Mouse (Mus musculus): ENCODE results near the gene Ceacam10.
"Not testable (repeated sequence)": the region's sequence is repeated elsewhere in the genome, so short reads cannot be mapped to it uniquely, and the experiment has no call there.

The Ceacam10 gene

GRCm38 (mm10) chr7:24776918-24777317, at the start of gene Ceacam10:
Gene Ceacam10, plus strand, starts transcription at chr7:24777206.
- not testable (repeated sequence) for DNase-seq (ENCODE audit: low spot score in 2 of 2)

- DNase-seq (ENCODE audit: low spot score in 2 of 2), result no peak
These were observed 40.9 kb upstream of the Ceacam10 start for GRCm38 (mm10) chr7:24735970-24736670.

DNA sequence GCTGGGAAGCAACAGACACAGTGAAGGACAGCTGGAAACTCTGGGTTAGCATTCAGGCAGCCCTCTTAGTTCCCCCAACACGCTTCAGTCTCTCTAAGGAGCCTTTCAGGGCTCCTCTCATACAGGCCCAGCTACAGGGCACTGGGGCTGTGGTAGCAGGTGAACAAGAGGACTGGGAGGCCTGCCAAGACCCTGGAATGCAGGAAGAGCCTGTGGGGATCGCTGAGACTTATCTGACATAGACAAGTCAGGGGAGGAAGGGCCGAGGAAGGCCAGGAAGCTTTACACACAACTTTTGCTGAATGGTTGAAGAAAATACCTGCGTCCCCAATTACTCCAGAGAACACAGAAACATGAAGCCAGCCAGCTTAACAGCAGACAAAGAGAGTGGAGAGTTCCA, 26.3 kb upstream of the Ceacam10 start:
- no peak for DNase-seq (ENCODE audit: low spot score in 2 of 2)

GRCm38 (mm10) chr7:24751610-24752009, 25.4 kb upstream of the Ceacam10 start:
- DNase-seq (ENCODE audit: low spot score in 2 of 2), result no peak

GRCm38 (mm10) chr7:24753476-24753875, 23.5 kb upstream of the Ceacam10 start:
- no peak for DNase-seq (ENCODE audit: low spot score in 2 of 2)

GRCm38 (mm10) chr7:24758520-24758919, 18.5 kb upstream of the Ceacam10 start:
- no peak for DNase-seq (ENCODE audit: low spot score in 2 of 2)

DNA sequence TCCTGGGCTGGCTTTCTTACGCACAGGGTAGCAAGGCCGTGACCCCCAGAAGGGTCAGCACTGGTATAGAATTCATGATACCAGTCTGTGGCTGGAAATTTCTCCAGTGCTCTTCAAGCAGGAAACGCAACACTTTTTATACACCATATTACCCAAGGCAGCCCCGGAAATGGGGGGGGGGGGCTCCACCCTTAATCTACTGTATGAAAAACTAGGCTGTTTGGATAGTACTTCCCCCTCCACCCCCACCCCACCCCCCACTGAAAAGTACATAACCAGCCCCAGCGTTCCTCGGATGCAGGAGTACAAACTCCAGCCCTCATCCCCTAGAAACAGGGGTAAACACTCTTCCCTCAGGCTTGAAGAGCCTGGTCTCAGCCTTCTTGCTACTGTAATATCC, 16.8 kb upstream of the Ceacam10 start, which contains the start of gene Cd177:
TSS of gene Cd177 (minus strand) at position 101 of the 400 bp plus-strand sequence.
- DNase-seq (ENCODE audit: low spot score in 2 of 2), result no peak

DNA sequence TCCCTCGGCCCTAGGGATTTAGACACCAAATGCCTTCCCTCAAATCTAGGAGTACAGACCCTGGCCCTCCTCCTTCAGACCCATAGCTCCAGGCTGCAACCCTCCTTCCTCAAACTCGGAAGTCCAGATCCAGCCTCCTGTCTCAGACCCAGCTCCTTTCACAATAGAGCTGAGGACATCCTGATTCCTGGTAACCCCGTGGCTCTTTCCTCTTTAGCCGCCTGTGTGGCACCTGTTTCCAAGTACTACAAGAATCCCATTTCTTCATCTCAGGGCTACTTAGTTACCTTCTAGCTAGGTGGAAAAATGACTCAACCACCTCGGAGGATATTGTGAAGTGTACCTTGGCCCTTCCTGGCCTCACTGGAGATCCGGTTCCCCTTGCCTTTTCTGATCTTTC, 15.8 kb upstream of the Ceacam10 start:
- DNase-seq (ENCODE audit: low spot score in 2 of 2), result no peak

GRCm38 (mm10) chr7:24762574-24762973, 14.4 kb upstream of the Ceacam10 start:
- DNase-seq (ENCODE audit: low spot score in 2 of 2), result no peak

- DNase-seq (ENCODE audit: low spot score in 2 of 2), result no peak
These were observed 5.6 kb upstream of the Ceacam10 start for GRCm38 (mm10) chr7:24771361-24771760.

DNA sequence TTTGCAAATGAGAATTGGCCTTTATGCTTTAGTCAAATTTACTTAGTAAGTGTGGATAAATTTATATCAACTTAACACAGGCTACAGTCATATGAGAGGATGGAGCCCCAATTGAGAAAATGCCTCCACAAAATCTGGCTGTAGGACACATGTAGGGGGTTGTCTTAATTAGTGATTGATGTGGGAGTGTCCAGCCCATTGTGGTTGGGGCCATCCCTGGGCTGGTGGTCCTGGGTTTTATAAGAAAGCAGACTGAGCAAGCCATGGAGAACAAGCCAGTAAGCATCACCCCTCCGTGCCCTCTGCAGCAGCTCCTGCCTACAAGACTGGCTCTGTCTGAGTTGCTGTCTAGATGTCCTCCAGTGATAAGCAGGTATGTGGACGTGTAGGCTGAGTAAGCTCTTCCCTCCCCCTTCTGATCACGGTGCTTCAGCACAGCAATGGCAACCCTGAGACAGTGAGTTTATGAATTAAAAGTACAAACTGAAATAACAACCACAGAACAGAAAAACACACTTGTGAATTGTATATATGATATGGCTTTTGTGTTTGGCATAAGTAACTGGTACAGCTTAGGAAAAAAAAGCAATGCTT, 3.0 kb upstream of the Ceacam10 start:
- DNase-seq (ENCODE audit: low spot score in 2 of 2), result no peak

GRCm38 (mm10) chr7:24776145-24776544, 861 bp upstream of the Ceacam10 start:
- DNase-seq (ENCODE audit: low spot score in 2 of 2), result no peak

DNA sequence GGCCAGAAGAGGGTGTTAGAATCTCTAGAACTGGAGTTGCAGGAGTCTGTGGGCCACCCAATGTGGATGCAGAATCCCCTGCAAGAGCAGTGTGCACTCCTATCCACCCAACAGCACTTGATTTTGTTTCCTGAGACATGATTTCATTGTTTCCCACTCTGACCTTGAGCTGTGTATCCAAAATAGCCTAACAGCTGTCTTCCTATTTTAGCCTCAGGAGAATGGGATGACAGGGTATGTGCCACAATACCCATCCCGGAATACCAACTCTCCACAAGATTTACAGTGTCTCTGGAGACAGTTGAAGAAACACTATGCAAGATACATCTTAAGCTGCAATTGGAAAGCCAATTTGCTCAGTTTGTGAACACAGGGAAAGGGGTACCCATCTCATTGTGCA, 20.9 kb downstream of the Ceacam10 start:
- no peak for DNase-seq (ENCODE audit: low spot score in 2 of 2)

DNA sequence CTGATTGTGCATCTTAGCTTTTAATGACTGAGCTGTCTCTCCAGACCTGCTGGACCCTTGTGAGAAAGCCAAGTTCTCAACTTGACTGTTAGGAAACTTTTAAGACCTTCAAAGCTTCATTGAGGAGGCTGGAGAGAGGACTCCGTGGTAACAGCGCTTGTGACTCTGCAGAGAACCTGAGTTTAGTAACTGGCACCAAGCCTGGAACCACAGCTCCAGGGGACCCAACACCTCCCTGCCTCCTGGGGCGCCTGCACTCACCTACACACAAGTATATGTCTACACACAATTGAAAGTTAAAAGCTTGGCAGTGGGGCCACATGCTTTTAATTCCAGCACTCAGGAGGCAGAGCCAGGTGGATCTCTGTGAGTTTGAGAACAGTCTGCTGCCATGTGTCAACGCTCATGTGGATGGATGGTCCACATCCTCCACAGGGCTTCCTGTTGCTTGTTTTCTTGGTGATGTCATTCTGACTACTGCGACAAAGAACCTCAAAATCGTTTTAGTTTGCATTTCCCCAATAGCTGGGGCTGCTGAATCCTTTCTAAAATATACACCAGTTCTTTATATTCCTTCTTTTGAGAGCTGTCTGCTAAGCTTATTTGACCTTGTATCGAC, 25.3 kb downstream of the Ceacam10 start:
- DNase-seq (ENCODE audit: low spot score in 2 of 2), result no peak

GRCm38 (mm10) chr7:24804826-24805225, 27.8 kb downstream of the Ceacam10 start:
- DNase-seq (ENCODE audit: low spot score in 2 of 2), result no peak

DNA sequence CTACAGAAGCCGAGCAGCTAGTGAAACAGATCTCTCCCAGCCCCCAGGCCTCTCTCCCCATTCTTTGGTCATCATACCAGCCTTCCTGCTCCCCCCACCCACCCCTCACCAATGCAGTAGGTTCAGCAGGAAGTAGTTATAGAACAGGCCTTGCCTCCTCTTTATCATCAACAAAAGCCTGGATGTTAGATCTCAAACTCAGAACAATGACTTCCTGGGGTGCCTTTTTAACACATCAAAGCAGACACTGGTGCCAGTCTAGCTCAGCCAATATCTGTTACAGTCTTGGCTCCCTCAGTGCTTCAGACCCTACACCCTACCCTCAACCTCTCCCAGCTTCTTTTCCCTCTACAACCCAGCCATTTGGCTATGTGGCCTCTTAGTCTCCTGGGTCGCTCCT, 32.0 kb downstream of the Ceacam10 start:
- no peak for DNase-seq (ENCODE audit: low spot score in 2 of 2)

GRCm38 (mm10) chr7:24817502-24817901, 40.5 kb downstream of the Ceacam10 start:
- peak; percentile 12 to 39 for DNase-seq (ENCODE audit: low spot score in 2 of 2)

- DNase-seq (ENCODE audit: low spot score in 2 of 2), result no peak
These were observed 47.4 kb downstream of the Ceacam10 start for GRCm38 (mm10) chr7:24824452-24824851.

GRCm38 (mm10) chr7:24827181-24827580, 50.2 kb downstream of the Ceacam10 start:
- DNase-seq (ENCODE audit: low spot score in 2 of 2), result no peak
